Mouse (Mus musculus) heart, embryonic 10.5 days (tissue): ENCODE data around the gene Plekhs1. TPM values are rescaled to one million over a fixed set of nuclear protein-coding genes. Genes with fewer than 3 reads are reported as not detected.

ENCODE experiments used
- DNase-seq: peaks from one replicate; pipeline ENCODE4 v3.0.0-alpha.2; 2017; ENCODE audit warnings: low spot score
- H3K27ac ChIP-seq: fragments of 300-500 bp; sonication (generic); 2 replicates; pipeline ENCODE4 v1.5.1; 2016; ENCODE audit warnings: mild to moderate bottlenecking
- H3K27me3 ChIP-seq: fragments of 300-500 bp; sonication (generic); 2 replicates; pipeline ENCODE4 v1.6.1; 2016; ENCODE audit warnings: mild to moderate bottlenecking; ENCODE audit not compliant: poor library complexity, insufficient read depth, severe bottlenecking
- H3K36me3 ChIP-seq: fragments of 300-500 bp; sonication (generic); 2 replicates; pipeline ENCODE4 v1.6.1; 2016; ENCODE audit warnings: mild to moderate bottlenecking, moderate library complexity
- H3K4me1 ChIP-seq: fragments of 300-500 bp; sonication (generic); 2 replicates; pipeline ENCODE4 v1.6.1; 2016; ENCODE audit warnings: mild to moderate bottlenecking
- H3K4me3 ChIP-seq: fragments of 300-500 bp; sonication (generic); 2 replicates; pipeline ENCODE4 v1.5.1; 2016; ENCODE audit warnings: mild to moderate bottlenecking, moderate library complexity
- H3K9me3 ChIP-seq: fragments of 300-500 bp; sonication (generic); 2 replicates; pipeline ENCODE4 v1.6.1; 2016; ENCODE audit warnings: mild to moderate bottlenecking, moderate library complexity
- WGBS: fragments of 180-500 bp; shearing (Covaris S2); methylation state at CpG from one replicate; pipeline ENCODE4 v1.1.7; 2016; 5-methylcytosine and 5-hydroxymethylcytosine counted together
- polyA plus RNA-seq: library from polyadenylated mRNA; unstranded; fragments of >200 nt; fragmentation: Nextera tagmentation; extraction: Ambion mirVana; gene quantifications from 2 replicates; pipeline ENCODE4 v1.2.1, GENCODE M21; 2016

Plekhs1 gene
- not detected in 2 replicates for polyA plus RNA-seq

DNA sequence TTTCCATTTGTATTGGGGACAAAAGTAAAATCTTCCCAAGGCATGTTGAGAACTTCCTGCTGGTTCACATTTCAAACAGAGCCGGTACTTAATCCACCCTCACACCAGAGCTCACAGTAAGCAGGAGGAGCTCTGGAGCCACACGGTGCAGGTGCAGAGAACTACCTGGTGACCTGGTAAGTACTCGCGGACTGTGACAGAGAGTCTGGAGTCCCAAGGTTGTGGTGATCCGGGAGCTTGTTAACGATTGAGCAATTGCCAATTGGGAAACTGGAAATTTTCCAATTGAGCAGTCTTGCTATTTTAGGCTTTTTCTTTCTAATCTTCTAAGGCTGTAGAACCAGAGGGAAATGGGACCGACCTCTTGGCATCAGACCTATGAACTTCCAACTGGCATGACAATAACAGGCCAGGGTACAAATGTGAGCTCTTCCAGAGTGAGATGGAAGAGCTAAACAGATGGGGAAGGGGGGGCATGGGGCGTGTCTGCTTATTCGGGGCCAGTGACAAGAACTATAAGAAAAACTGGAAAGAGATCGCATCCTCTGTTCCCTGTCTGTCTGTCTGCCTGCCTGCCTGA is at the start of gene Plekhs1:
Gene Plekhs1 (plus strand): TSS at position 119 of the 580 bp plus-strand sequence.
- no peaks in the 10 kb centered on the region for H3K36me3 ChIP-seq
- H3K9me3 ChIP-seq, result no peaks in the 10 kb centered on the region
- WGBS, result 65% methylated on average over 10 of the region's 10 CpGs
- no peak for DNase-seq
- no peak within 1 kb of the TSS for H3K4me3 ChIP-seq
- no peak within 1 kb of the TSS for H3K27ac ChIP-seq
- no peaks in the 10 kb centered on the region for H3K4me1 ChIP-seq
- no peaks in the 10 kb centered on the region for H3K27me3 ChIP-seq

- WGBS, result 86% methylated on average over 4 of the region's 4 CpGs
- H3K36me3 ChIP-seq, result no peaks in the 10 kb centered on the region; the same call in 1 of the 2 replicates
- no peak overlapping the region for H3K4me3 ChIP-seq
- no peak overlapping the region for H3K27ac ChIP-seq
- no peaks in the 10 kb centered on the region for H3K9me3 ChIP-seq
- no peak for DNase-seq
- H3K27me3 ChIP-seq, result no peaks in the 10 kb centered on the region
- peaks cover 7% of the 10 kb centered on the region; the same call in 1 of the 2 replicates for H3K4me1 ChIP-seq
Measured at GRCm38 (mm10) chr19:56418404-56418803, 43.0 kb upstream of the Plekhs1 start.

GRCm38 (mm10) chr19:56419452-56419851 is 42.0 kb upstream of the Plekhs1 start:
- H3K27me3 ChIP-seq, result no peaks in the 10 kb centered on the region
- H3K4me3 ChIP-seq, result no peak overlapping the region
- H3K36me3 ChIP-seq, result no peaks in the 10 kb centered on the region; the same call in 1 of the 2 replicates
- H3K27ac ChIP-seq, result no peak overlapping the region
- H3K9me3 ChIP-seq, result no peaks in the 10 kb centered on the region
- no peak for DNase-seq
- WGBS, result 72% methylated on average over 9 of the region's 9 CpGs
- peaks cover 11% of the 10 kb centered on the region; the same call in 1 of the 2 replicates for H3K4me1 ChIP-seq

GRCm38 (mm10) chr19:56420345-56420744 is 41.1 kb upstream of the Plekhs1 start:
- peaks cover 18% of the 10 kb centered on the region for H3K4me1 ChIP-seq
- no peaks in the 10 kb centered on the region for H3K9me3 ChIP-seq
- H3K36me3 ChIP-seq, result no peaks in the 10 kb centered on the region; the same call in 1 of the 2 replicates
- no peaks in the 10 kb centered on the region for H3K27me3 ChIP-seq
- WGBS, result 81% methylated on average over 3 of the region's 3 CpGs
- H3K4me3 ChIP-seq, result no peak overlapping the region
- no peak overlapping the region for H3K27ac ChIP-seq
- no peak for DNase-seq

DNA sequence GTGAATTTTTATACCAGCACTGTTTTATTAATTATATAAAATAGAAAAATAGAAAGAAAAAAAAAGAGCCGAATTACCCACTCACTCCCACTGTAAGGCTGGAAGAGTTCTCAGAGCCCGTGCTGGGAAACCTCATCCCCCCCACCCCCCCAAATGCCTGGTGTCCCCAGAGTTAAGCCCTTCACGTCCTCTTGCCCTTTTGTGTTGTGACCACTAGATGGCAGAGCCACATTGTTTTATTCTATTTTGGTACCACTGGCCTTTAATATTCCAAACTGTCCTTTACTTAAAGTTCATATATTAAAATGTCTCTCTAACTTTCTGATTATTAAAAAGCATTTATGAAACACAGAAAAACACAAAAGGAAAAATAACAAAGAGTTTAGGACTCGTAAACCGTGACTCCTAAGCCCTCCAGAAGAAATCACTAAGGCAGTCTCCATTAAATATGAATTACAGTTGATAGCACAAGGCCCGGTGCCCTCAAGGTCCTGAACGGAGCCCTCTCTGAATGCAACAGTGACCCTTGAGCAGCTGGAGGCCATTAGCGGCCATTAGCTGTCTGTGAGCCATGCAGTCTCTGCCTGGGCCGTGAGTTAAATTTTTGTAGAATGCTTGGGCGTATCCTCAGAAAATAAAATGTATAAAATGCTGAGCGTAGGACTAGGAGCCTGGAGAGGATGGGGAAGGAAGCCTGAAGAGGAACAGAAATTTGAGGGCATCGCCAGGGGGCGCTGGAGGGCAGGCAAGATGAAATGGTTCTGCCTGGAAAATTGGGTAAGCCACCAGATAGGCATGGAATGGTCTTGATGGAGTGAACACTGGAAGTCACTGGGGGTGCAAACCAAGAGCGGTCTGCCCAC is 38.7 kb upstream of the Plekhs1 start:
- Histone ChIP-seq H3K9me3 (no peaks in the 10 kb centered on the region), H3K27me3 (no peaks in the 10 kb centered on the region), H3K4me3 (no peak overlapping the region), H3K36me3 (no peaks in the 10 kb centered on the region), H3K27ac (0 out of 2 replicates have a peak overlapping the region, but pooled peaks have one; percentile 12), H3K4me1 (peaks cover 36% of the 10 kb centered on the region)
- WGBS, result 40% methylated on average over 14 of the region's 14 CpGs
- DNase-seq, result no peak

GRCm38 (mm10) chr19:56423370-56423769 is 38.1 kb upstream of the Plekhs1 start:
- H3K4me3 ChIP-seq, result no peak overlapping the region
- no peaks in the 10 kb centered on the region for H3K36me3 ChIP-seq
- peak overlapping the region; percentile 19; the same call in 1 of the 2 replicates for H3K27ac ChIP-seq
- peaks cover 36% of the 10 kb centered on the region for H3K4me1 ChIP-seq
- no peaks in the 10 kb centered on the region for H3K9me3 ChIP-seq
- DNase-seq, result no peak
- 69% methylated on average over 12 of the region's 12 CpGs for WGBS
- no peaks in the 10 kb centered on the region for H3K27me3 ChIP-seq

- no peak overlapping the region for H3K4me3 ChIP-seq
- WGBS, result 84% methylated on average over 17 of the region's 17 CpGs
- no peak for DNase-seq
Measured at GRCm38 (mm10) chr19:56424606-56425395, 36.6 kb upstream of the Plekhs1 start.

DNA sequence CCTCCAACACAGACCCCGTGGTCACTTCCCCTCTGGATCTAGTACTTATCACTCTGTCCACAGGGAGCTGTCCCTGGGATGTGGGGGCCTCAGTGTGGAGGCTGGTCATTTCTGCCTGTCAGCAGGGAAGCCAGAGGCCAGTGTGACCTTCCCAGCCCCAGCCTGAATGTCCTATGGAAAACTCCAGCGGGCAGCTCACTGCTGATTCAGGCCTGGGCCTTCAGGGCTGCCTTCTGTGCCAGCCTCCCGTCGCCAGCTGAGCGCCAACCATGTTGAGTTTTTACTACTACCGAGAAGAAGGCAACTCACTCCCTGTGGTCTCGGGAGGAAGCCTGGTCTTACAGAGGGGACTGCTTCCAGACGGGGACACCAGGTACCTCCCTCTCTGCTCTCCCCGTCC is 35.9 kb upstream of the Plekhs1 start:
- H3K27ac ChIP-seq, result peak overlapping the region; percentile 86
- H3K9me3 ChIP-seq, result no peaks in the 10 kb centered on the region
- H3K4me3 ChIP-seq, result no peak overlapping the region
- H3K4me1 ChIP-seq, result peaks cover 36% of the 10 kb centered on the region
- no peak for DNase-seq
- no peaks in the 10 kb centered on the region for H3K36me3 ChIP-seq
- no peaks in the 10 kb centered on the region for H3K27me3 ChIP-seq
- 51% methylated on average over 9 of the region's 9 CpGs for WGBS

More at GRCm38 (mm10) chr19:56424606-56425395, 36.6 kb upstream of the Plekhs1 start:
- Histone ChIP-seq H3K27me3 (no peaks in the 10 kb centered on the region), H3K27ac (peak overlapping the region; percentile 86), H3K9me3 (no peaks in the 10 kb centered on the region), H3K36me3 (no peaks in the 10 kb centered on the region), H3K4me1 (peaks cover 36% of the 10 kb centered on the region)

GRCm38 (mm10) chr19:56430369-56430768 is 31.1 kb upstream of the Plekhs1 start:
- H3K4me3 ChIP-seq, result no peak overlapping the region
- no peak for DNase-seq

DNA sequence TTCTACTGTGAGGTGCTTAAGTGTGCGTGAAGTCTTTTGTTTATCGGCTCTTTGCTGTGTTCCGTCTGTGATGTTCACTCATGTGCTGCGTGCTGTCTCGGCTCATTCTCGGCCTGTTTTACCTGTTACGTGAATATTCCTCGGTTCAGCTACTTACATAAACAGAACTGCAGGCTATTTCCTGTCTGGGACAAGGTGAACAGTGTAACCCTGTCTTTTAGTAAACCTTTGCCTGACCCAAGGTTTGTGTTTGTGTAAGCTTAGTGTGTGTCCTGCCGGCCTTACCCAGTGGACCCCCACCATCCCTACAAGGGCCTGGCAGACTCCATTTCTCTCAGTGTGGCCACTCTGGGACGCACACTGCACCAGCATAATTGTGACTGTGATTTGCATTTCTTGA is 28.7 kb upstream of the Plekhs1 start:
- Histone ChIP-seq H3K36me3 (peaks cover 36% of the 10 kb centered on the region), H3K4me3 (no peak overlapping the region), H3K4me1 (no peaks in the 10 kb centered on the region), H3K9me3 (no peaks in the 10 kb centered on the region), H3K27ac (no peak overlapping the region), H3K27me3 (no peaks in the 10 kb centered on the region)
- no peak for DNase-seq
- 89% methylated on average over 10 of the region's 10 CpGs for WGBS

More at GRCm38 (mm10) chr19:56430369-56430768, 31.1 kb upstream of the Plekhs1 start:
- Histone ChIP-seq H3K27me3 (no peaks in the 10 kb centered on the region), H3K9me3 (no peaks in the 10 kb centered on the region), H3K4me1 (peaks cover 18% of the 10 kb centered on the region), H3K36me3 (peaks cover 19% of the 10 kb centered on the region), H3K27ac (no peak overlapping the region)
- 67% methylated on average over 8 of the region's 8 CpGs for WGBS

DNA sequence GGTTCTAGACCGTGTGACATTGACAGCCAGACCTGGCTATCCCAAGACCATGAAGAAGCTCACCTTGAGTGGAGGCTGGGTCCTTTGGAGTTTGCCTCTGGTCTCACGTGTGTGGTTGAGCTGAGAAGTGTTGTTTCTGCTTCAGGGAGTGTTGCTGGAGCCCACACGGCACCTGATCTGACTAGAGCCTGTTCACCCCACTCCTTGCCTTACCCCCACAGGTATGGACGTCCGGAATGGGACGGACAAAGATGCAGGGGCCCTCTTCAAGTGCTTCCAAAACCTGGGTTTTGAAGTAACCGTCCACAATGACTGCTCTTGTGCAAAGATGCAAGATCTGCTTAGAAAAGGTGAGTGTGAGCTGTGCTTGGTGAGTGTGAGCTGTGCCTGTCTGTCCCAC is 27.9 kb upstream of the Plekhs1 start:
- H3K4me1 ChIP-seq, result 0 out of 2 replicates have a peak, but pooled peaks cover 5% of the 10 kb centered on the region
- WGBS, result 84% methylated on average over 7 of the region's 7 CpGs
- H3K4me3 ChIP-seq, result no peak overlapping the region
- DNase-seq, result no peak
- no peak overlapping the region for H3K27ac ChIP-seq
- H3K36me3 ChIP-seq, result peaks cover 37% of the 10 kb centered on the region
- H3K9me3 ChIP-seq, result no peaks in the 10 kb centered on the region
- no peaks in the 10 kb centered on the region for H3K27me3 ChIP-seq

DNA sequence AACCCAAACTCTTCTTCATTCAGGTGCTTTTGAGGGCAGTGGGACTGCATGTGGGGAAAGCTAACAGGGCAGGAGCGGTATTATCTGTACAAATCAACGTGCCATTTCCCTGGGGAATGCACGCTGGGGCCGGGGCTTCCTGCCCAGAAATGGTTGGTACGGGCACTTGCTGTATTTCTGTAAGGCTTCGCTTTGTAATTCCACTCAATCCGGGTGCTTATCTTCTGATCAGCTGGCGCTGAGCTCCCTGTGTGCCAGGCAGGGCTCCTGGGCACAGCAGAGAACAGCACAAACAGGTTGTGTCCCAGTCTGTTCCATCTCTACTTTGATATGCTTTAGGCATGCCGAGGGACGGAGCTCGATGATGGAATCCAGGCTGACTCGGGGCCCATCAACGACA is 25.1 kb upstream of the Plekhs1 start:
- H3K36me3 ChIP-seq, result peaks cover 46% of the 10 kb centered on the region

More for the DNA sequence above, 25.1 kb upstream of the Plekhs1 start:
- H3K9me3 ChIP-seq, result no peaks in the 10 kb centered on the region
- H3K27me3 ChIP-seq, result no peaks in the 10 kb centered on the region
- H3K4me3 ChIP-seq, result no peak overlapping the region
- 80% methylated on average over 13 of the region's 13 CpGs for WGBS
- peaks cover 12% of the 10 kb centered on the region; the same call in 1 of the 2 replicates for H3K4me1 ChIP-seq
- no peak for DNase-seq
- H3K27ac ChIP-seq, result no peak overlapping the region
